Mouse (Mus musculus): ENCODE measurements around the gene Cdc14b. TPM values are rescaled to one million over a fixed set of nuclear protein-coding genes. Genes with fewer than 3 reads are reported as not detected.
A peak's percentile ranks its signal among the peaks of the same experiment; 100 is the strongest.

The Cdc14b gene
- polyA plus RNA-seq, 1 experiment from 2014 or later, result 29.5 TPM

GRCm38 (mm10) chr13:64153751-64154267 is 121.3 kb downstream of the Cdc14b start:
- Histone ChIP-seq H3K36me3 (ENCODE audit: control insufficient read depth, insufficient read depth, low read length) (no peaks in the 10 kb centered on the region), H3K4me3 (ENCODE audit: low read depth, low read length) (peak overlapping the region; percentile 94), H3K27ac (ENCODE audit: low read depth, low read length) (peak overlapping the region; percentile 97), H3K9ac (ENCODE audit: low read depth, low read length) (peak overlapping the region; percentile 64), H3K9me3 (replicated peaks; ENCODE audit: control insufficient read depth, low read length) (no peaks in the 10 kb centered on the region), H3K4me2 (peak overlapping the region; percentile 88), H3K27me3 (ENCODE audit: control insufficient read depth, insufficient read depth, low read length) (no peaks in the 10 kb centered on the region), H3K4me1 (ENCODE audit: control insufficient read depth, insufficient read depth, low read length) (peaks cover 23% of the 10 kb centered on the region)
- ATAC-seq (replicated peaks; ENCODE audit: insufficient number of reproducible peaks, low FRiP score, low TSS enrichment), result peak; percentile 36
- 1% methylated on average over 18 of the region's 18 CpGs for WGBS (ENCODE audit: insufficient replicate concordance)

GRCm38 (mm10) chr13:64153083-64153682 is 121.9 kb downstream of the Cdc14b start, which contains the start of gene Zfp367:
TSS of gene Zfp367 (minus strand) at chr13:64153202.
- H3K27ac ChIP-seq (ENCODE audit: low read depth, low read length), result peak within 1 kb of the TSS; percentile 97
- no peaks in the 10 kb centered on the region for H3K27me3 ChIP-seq (ENCODE audit: control insufficient read depth, insufficient read depth, low read length)
- H3K4me1 ChIP-seq (ENCODE audit: control insufficient read depth, insufficient read depth, low read length), result peaks cover 23% of the 10 kb centered on the region
- WGBS (ENCODE audit: insufficient replicate concordance), result under 1% methylated on average over 56 of the region's 56 CpGs
- H3K9me3 ChIP-seq (replicated peaks; ENCODE audit: control insufficient read depth, low read length), result no peaks in the 10 kb centered on the region
- no peaks in the 10 kb centered on the region for H3K36me3 ChIP-seq (ENCODE audit: control insufficient read depth, insufficient read depth, low read length)
- peak within 1 kb of the TSS; percentile 92 for H3K9ac ChIP-seq (ENCODE audit: low read depth, low read length)
- H3K4me3 ChIP-seq (ENCODE audit: low read depth, low read length), result peak within 1 kb of the TSS; percentile 94
- ATAC-seq (replicated peaks; ENCODE audit: insufficient number of reproducible peaks, low FRiP score, low TSS enrichment), result peak; percentile 94
- peak within 1 kb of the TSS; percentile 88 for H3K4me2 ChIP-seq

- Histone ChIP-seq H3K4me1 (ENCODE audit: control insufficient read depth, insufficient read depth, low read length) (peaks cover 23% of the 10 kb centered on the region), H3K27ac (ENCODE audit: low read depth, low read length) (peak overlapping the region; percentile 97), H3K4me3 (ENCODE audit: low read depth, low read length) (peak overlapping the region; percentile 94), H3K27me3 (ENCODE audit: control insufficient read depth, insufficient read depth, low read length) (no peaks in the 10 kb centered on the region), H3K36me3 (ENCODE audit: control insufficient read depth, insufficient read depth, low read length) (no peaks in the 10 kb centered on the region), H3K4me2 (peak overlapping the region; percentile 88), H3K9me3 (replicated peaks; ENCODE audit: control insufficient read depth, low read length) (no peaks in the 10 kb centered on the region), H3K9ac (ENCODE audit: low read depth, low read length) (peak overlapping the region; percentile 92)
- ATAC-seq (replicated peaks; ENCODE audit: insufficient number of reproducible peaks, low FRiP score, low TSS enrichment), result peak; percentile 1
- under 1% methylated on average over 61 of the region's 61 CpGs for WGBS (ENCODE audit: insufficient replicate concordance)
These were observed 122.4 kb downstream of the Cdc14b start for GRCm38 (mm10) chr13:64152671-64153082.

- Histone ChIP-seq H3K27me3 (ENCODE audit: control insufficient read depth, insufficient read depth, low read length) (no peaks in the 10 kb centered on the region), H3K36me3 (ENCODE audit: control insufficient read depth, insufficient read depth, low read length) (no peaks in the 10 kb centered on the region), H3K27ac (ENCODE audit: low read depth, low read length) (peak overlapping the region; percentile 97), H3K4me1 (ENCODE audit: control insufficient read depth, insufficient read depth, low read length) (peaks cover 23% of the 10 kb centered on the region), H3K9me3 (replicated peaks; ENCODE audit: control insufficient read depth, low read length) (no peaks in the 10 kb centered on the region), H3K4me3 (ENCODE audit: low read depth, low read length) (peak overlapping the region; percentile 94), H3K4me2 (peak overlapping the region; percentile 88), H3K9ac (ENCODE audit: low read depth, low read length) (peak overlapping the region; percentile 92)
- WGBS (ENCODE audit: insufficient replicate concordance), result under 1% methylated on average over 39 of the region's 42 CpGs
- ATAC-seq (replicated peaks; ENCODE audit: insufficient number of reproducible peaks, low FRiP score, low TSS enrichment), result peak; percentile 16
These were observed 122.8 kb downstream of the Cdc14b start for GRCm38 (mm10) chr13:64152241-64152669.

GRCm38 (mm10) chr13:64150121-64150520 is 125.0 kb downstream of the Cdc14b start:
- H3K27me3 ChIP-seq (ENCODE audit: control insufficient read depth, insufficient read depth, low read length), result no peaks in the 10 kb centered on the region
- H3K27ac ChIP-seq (ENCODE audit: low read depth, low read length), result no peak overlapping the region
- H3K4me3 ChIP-seq (ENCODE audit: low read depth, low read length), result 0 out of 2 replicates have a peak overlapping the region, but pooled peaks have one; percentile 5
- H3K4me1 ChIP-seq (ENCODE audit: control insufficient read depth, insufficient read depth, low read length), result peaks cover 19% of the 10 kb centered on the region
- H3K4me2 ChIP-seq, result peak overlapping the region; percentile 44
- no peaks in the 10 kb centered on the region for H3K9me3 ChIP-seq (replicated peaks; ENCODE audit: control insufficient read depth, low read length)
- no peak overlapping the region for H3K9ac ChIP-seq (ENCODE audit: low read depth, low read length)
- WGBS (ENCODE audit: insufficient replicate concordance), result 48% methylated on average over 5 of the region's 5 CpGs
- no peaks in the 10 kb centered on the region for H3K36me3 ChIP-seq (ENCODE audit: control insufficient read depth, insufficient read depth, low read length)
- no peak for ATAC-seq (replicated peaks; ENCODE audit: insufficient number of reproducible peaks, low FRiP score, low TSS enrichment)

Other genes starting within 250 kb of the Cdc14b start
- gene Hsd17b3, start 186.1 kb downstream of the Cdc14b start, polyA plus RNA-seq (2014; fragmentation: Nextera tagmentation; extraction: Ambion mirVana), result not detected in 2 replicates
- gene Slc35d2, start 145.9 kb downstream of the Cdc14b start, polyA plus RNA-seq (2014; fragmentation: Nextera tagmentation; extraction: Ambion mirVana), result 7.4 and 8.2 TPM in 2 replicates
- 23.7 and 25.4 TPM in 2 replicates for gene Zfp367, start 122.1 kb downstream of the Cdc14b start, polyA plus RNA-seq (2014; fragmentation: Nextera tagmentation; extraction: Ambion mirVana)
- 42.2 and 50.2 TPM in 2 replicates for gene Habp4, start 113.5 kb downstream of the Cdc14b start, polyA plus RNA-seq (2014; fragmentation: Nextera tagmentation; extraction: Ambion mirVana)
- 68.4 and 71.4 TPM in 2 replicates for gene Aaed1, start 37.4 kb upstream of the Cdc14b start, polyA plus RNA-seq (2014; fragmentation: Nextera tagmentation; extraction: Ambion mirVana)
- gene Ctsl, start 95.6 kb upstream of the Cdc14b start, polyA plus RNA-seq (2014; fragmentation: Nextera tagmentation; extraction: Ambion mirVana), result 296 and 339 TPM in 2 replicates
- gene Cdk20, start 157.0 kb upstream of the Cdc14b start, polyA plus RNA-seq (2014; fragmentation: Nextera tagmentation; extraction: Ambion mirVana), result 4.4 and 4.7 TPM in 2 replicates
- gene Fam240b, start 222.5 kb upstream of the Cdc14b start, polyA plus RNA-seq (2014; fragmentation: Nextera tagmentation; extraction: Ambion mirVana), result not detected in 2 replicates